Mouse (Mus musculus): ENCODE measurements around the gene Auh. TPM values are rescaled to one million over a fixed set of nuclear protein-coding genes. Genes with fewer than 3 reads are reported as not detected.

The Auh gene
- total and polyA plus RNA-seq, 3 experiments: 68.5 to 191 (median 74.1) TPM

DNA sequence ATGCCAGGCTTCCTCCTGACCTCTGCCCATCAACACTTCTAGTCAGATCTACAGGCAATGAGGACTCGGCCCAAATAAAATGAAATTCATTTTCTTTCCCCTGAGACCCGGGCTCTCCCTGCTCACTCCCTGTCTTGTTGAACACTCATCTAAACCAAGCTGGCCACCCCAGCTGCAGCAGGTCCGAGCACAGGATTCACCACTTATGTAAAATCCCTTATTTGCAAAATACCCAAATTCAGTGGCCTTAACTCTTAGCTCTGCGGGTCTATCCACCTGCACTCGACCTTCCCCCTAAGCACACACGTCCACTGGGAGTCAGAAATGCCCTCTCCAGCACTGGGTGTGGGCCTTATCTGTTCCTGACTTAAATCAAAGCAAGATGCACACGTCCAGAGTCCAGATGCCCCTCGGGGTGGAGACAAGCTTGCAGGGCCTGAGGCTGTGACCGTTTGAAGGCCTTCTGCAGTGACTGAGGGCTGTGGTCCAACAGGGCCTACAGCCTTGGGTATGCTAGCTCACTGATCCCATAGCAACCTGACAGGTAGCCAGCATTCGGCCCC, 9.6 kb downstream of the Auh start (continued):
- no peak for TF ChIP-seq USF1 (IDR thresholded peaks at IDR 0.05; ENCODE audit: low read depth, low read length)
- peak; percentile 87 for TF ChIP-seq IRF4 (IDR thresholded peaks at IDR 0.05; ENCODE audit: low read depth, low read length)
- no peak; the same call in 1 of the 2 replicates for TF ChIP-seq E2F4 (IDR thresholded peaks at IDR 0.05; ENCODE audit: insufficient replicate concordance, low read depth, low read length)
- no peak; the same call in 1 of the 2 replicates for TF ChIP-seq SMC3 (IDR thresholded peaks at IDR 0.05; ENCODE audit: low read depth, low read length)
- no peak for TF ChIP-seq ZC3H11A (IDR thresholded peaks at IDR 0.05; ENCODE audit: low read depth, low read length)
- peak; percentile 85 for TF ChIP-seq MYC (IDR thresholded peaks at IDR 0.05; ENCODE audit: low read depth, low read length)
- TF ChIP-seq TCF12 (IDR thresholded peaks at IDR 0.05; ENCODE audit: low read depth, low read length): peak; percentile 99
- TF ChIP-seq EP300 (IDR thresholded peaks at IDR 0.05; ENCODE audit: low read length): peak; percentile 94
- TF ChIP-seq MXI1 (IDR thresholded peaks at IDR 0.05; ENCODE audit: low read depth, low read length): peak; percentile 87
- peak; percentile 46; the same call in 1 of the 2 replicates for TF ChIP-seq HCFC1 (IDR thresholded peaks at IDR 0.05; ENCODE audit: low read depth, low read length)
- no peak for TF ChIP-seq USF2 (conservative IDR thresholded peaks at IDR 0.05; ENCODE audit: low read depth, low read length)
- TF ChIP-seq RCOR1 (conservative IDR thresholded peaks at IDR 0.05; ENCODE audit: low read depth, low read length): peak; percentile 88

DNA sequence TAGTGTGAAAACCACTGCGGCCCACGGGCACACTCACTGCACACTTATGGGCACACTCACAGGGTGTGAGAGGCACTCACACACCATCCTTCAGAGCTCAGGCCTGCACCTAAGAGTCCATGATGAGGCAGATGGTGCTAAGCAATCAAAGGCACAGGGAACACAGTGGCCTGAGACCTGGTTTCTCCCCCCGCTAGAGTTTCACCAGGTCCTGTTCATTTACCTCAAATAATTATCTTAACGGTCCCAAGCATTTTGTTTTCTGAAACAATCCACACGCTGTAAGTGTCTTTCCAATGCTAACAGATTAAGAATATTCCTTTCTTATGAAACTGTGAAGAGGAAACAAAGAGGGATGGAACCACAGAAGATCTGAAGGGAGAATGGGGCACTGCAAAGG, 11.1 kb downstream of the Auh start:
- H3K79me2 ChIP-seq (replicated peaks; ENCODE audit: control insufficient read depth, extremely low read depth, insufficient read depth, poor library complexity, severe bottlenecking): peaks cover 72% of the 10 kb centered on the region
- dilution Hi-C loops (cut with MboI; ENCODE audit: extremely low pct_ligation_motif_present, extremely low pct_unique_long_range_greater_than_20kb, low sequenced_read_pairs) (no loop called here), in situ Hi-C loops (cut with MboI; ENCODE audit: low pct_ligation_motif_present, low pct_unique_long_range_greater_than_20kb, low sequenced_read_pairs) (loop anchor here (5.0 kb wide), 2 partner anchors 54 to 66 kb away; no protein-coding TSS in a partner anchor)
- DNase-seq (ENCODE audit: extremely low read depth): no peak
- no peaks in the 10 kb centered on the region for H3K27me3 ChIP-seq (replicated peaks)
- H3K27ac ChIP-seq (ENCODE audit: insufficient read depth, low read depth): peak overlapping the region; percentile 100
- peaks cover 5 to 33% of the 10 kb centered on the region in 2 experiments for H3K36me3 ChIP-seq (replicated peaks in 1 of 2; ENCODE audit: control insufficient read depth in 1 of 2, insufficient read depth in 1 of 2, low read length in 1 of 2)
- TF ChIP-seq CHD1 (IDR thresholded peaks at IDR 0.05; ENCODE audit: low read depth, low read length): peak; percentile 91; the same call in 1 of the 2 replicates
- no peak; the same call in 1 of the 2 replicates for TF ChIP-seq MXI1 (IDR thresholded peaks at IDR 0.05; ENCODE audit: low read depth, low read length)
- TF ChIP-seq TBP (conservative IDR thresholded peaks at IDR 0.05; ENCODE audit: low read depth, low read length): 0 out of 2 replicates have a peak, but pooled peaks have one; percentile 17
- TF ChIP-seq IRF4 (IDR thresholded peaks at IDR 0.05; ENCODE audit: low read depth, low read length): no peak
- 0 out of 2 replicates have a peak, but pooled peaks have one; percentile 16 for TF ChIP-seq SIN3A (IDR thresholded peaks at IDR 0.05; ENCODE audit: low read length)
- no peak for TF ChIP-seq RAD21 (IDR thresholded peaks at IDR 0.05; ENCODE audit: low read depth, low read length)
- TF ChIP-seq JUN (IDR thresholded peaks at IDR 0.05; ENCODE audit: insufficient read depth, low read depth, low read length): no peak
- TF ChIP-seq MEF2A (IDR thresholded peaks at IDR 0.05; ENCODE audit: borderline replicate concordance, low read depth, low read length): no peak
- peak; percentile 56 for TF ChIP-seq BHLHE40 (IDR thresholded peaks at IDR 0.05; ENCODE audit: low read depth, low read length)
- no peak for TF ChIP-seq ZC3H11A (IDR thresholded peaks at IDR 0.05; ENCODE audit: low read depth, low read length)
- TF ChIP-seq ETS1 (conservative IDR thresholded peaks at IDR 0.05; ENCODE audit: low read depth, low read length): no peak
- no peaks in the 10 kb centered on the region for H3K9me3 ChIP-seq (replicated peaks; ENCODE audit: low read length)
- H3K4me2 ChIP-seq (ENCODE audit: insufficient read depth, low read depth, poor library complexity, severe bottlenecking): peak overlapping the region; percentile 96
- H3K9ac ChIP-seq (ENCODE audit: insufficient read depth, low read depth): peak overlapping the region; percentile 97
- peaks cover 24 to 48% of the 10 kb centered on the region in 2 experiments for H3K4me1 ChIP-seq (ENCODE audit: control insufficient read depth in 1 of 2, insufficient read depth in 2 of 2)
- peak overlapping the region; percentile 57 to 78 (median 58) for H3K4me3 ChIP-seq (replicated peaks in 1 of 3; ENCODE audit: low read depth in 2 of 3, low read length in 2 of 3, poor library complexity in 1 of 3)
